Mouse (Mus musculus): ENCODE measurements around the gene Usp20.

Gene Usp20

DNA sequence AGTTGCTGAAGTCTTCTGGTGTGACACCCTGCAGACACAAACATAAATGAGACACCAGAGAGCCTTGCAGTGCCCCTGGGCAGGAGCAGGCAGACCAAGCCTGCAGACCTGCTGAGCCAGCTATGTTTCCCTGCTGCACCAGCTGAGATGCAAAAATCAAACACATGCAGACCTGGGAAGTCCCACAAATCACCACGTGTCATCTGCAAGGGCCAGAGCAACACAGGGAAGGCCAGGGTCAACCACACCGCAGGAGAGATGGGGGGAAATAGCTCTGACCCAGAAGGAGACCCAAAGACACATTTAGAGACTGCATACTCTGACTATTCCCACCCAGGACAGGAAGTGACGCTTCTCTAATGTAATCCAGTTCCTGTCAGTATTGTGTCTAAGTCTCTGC lies 58.4 kb downstream of the Usp20 start:
- no peak for DNase-seq (ENCODE audit: low spot score)

DNA sequence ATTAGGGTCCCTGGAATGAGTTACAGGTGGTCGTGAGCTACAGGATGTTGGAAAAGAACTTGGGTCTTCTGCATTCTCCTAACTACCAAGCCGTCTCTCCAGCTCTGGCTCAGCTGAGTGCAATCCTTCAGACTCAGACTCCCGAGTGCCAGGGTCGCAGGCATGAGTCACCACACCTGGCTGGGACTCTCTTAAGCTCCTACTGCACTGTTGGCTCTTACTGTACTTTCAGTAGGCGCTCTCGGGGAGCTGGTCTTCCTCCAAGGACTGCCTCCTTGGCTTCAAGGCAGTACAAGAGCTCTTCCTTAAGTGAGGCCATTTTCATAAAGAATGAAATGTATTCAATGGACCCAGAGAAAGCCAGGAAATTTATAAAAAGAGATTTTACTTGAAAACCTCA lies 59.3 kb downstream of the Usp20 start:
- DNase-seq (ENCODE audit: low spot score), result no peak

DNA sequence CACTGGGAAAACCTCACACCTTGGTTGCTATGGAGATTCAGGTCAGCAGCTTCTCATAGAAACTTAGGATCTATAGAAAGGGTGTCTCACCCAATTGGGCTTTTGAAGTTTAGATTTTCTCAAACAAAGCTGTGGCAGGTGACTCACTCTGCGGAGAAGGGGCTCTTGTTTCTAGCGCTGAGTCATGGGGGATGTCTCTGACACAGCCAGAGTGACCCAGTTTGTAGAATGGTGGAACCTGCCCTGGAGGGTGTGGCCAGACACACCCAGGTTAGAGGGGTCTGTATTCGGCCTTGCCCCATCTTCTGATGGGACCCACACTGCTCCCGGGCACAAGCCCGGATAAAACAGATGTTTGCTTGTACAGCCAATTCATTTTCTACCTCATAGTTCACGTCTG lies 60.8 kb downstream of the Usp20 start:
- no peak for DNase-seq (ENCODE audit: low spot score)

DNA sequence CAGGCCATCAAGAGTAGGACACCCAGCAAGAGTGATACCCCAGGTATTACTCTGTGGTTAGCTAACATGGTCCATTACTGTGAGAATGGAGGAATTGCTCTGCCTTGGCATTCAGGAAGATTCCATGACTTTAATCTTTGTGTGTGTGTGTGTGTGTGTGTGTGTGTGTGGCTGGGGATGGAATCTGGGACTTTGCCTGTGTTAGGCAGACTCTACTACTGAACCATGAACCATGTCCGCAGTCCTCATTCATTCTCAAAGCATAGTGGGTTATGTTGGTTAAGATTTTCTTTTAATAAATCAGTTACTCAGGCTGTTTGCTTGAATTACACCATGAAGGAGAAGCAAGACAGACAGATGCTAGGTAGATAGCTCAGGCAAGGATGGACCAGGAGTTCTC lies 61.8 kb downstream of the Usp20 start:
- DNase-seq (ENCODE audit: low spot score), result no peak

DNA sequence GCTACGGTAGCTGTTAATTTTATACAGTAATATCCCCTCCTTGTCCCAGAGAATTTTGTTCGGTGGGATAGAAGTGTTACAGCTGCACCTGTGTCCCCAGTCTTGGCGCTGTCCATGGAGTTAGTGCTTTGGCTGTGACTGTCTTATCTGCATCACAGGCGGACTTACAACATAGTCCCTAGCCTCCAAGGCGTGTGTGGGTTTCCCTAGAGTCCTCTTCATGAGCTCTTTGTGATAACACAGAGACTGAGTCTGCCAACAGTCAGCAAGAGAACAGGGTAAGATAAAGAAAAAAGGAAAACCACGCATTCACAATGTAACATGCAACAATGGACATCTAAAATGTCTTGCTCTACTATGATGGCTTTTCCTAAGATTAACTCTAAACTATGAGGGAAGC lies 66.0 kb downstream of the Usp20 start:
- DNase-seq (ENCODE audit: low spot score), result no peak

DNA sequence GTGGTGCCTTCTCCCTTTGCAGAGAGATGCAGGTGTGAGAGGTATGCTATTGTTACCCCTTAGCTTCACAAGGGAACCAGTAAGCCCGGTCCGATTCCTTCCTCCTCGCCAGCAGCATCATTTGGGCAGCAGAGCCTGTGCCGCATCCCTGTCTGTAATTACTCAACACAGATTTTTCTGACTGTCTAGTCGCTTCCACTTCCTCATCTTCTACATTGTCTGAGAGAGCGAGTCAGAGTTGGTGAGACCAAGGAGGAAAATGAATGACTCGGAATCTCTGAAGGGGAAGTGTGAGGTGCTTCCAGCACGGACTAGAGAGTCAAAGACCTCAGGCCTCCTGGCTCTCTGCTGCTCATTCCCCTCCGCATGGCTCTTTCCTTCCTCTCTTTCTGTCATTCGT lies 70.4 kb downstream of the Usp20 start:
- DNase-seq (ENCODE audit: low spot score), result no peak

DNA sequence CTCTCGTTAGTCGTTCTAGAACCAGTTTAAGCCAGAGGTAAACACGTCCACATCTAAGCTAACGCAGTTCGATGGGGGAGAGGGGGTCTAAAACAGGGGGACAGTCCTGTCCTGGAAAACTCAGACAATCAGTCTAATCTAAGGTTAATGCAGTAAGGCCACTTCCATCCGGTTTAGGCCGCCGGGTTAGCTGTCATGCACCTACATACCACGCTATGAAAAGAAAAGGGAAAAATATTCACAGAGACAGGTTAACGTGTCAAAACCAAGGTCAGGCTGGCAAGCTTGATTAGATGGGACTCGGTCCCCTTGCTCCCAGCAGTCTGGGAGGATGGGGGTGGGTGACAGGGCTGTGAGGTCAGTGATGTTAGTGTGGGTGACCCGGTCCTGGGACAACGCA lies 71.3 kb downstream of the Usp20 start:
- DNase-seq (ENCODE audit: low spot score), result no peak

DNA sequence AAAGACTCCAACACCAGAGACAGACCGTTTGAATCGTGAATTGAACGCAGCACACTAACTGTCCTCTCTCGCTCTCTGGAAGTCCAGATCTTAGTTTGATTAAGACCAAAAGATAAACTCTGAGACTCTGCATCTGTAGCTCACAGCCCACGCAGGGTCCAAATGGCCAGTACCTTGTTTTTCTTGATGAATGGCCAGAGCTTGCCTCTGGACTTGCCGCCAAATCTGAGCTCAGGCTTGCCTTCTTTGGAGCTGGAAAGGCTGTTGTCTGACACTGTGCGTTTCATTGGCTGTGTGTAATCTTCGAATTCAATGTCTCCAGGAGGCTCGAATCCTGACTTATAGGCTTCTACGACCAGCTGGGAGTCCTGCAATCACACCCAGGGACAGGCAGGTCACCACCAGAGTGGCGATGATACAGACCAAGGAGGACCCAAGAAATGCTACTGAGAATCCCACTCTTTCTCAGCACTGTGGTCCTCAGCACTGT lies 71.8 kb downstream of the Usp20 start:
- DNase-seq (ENCODE audit: low spot score), result no peak

DNA sequence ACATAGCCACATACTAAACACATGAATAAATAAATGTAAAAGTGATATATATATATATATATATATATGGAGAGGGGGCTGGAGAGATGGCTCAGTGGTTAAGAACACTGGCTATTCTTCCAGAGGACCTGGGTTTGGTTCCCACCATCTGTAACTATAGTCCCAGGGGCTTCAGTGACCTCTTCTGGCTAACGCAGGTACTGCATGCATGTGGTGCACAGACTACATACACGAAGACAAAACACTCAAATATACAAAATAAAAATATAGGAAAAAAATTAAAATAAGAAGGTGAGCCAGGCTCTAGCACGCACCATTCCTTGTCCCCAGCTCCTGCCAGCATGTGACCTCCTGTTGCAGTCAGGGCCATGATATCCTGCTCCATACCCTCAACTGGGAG lies 74.0 kb downstream of the Usp20 start:
- no peak for DNase-seq (ENCODE audit: low spot score)

DNA sequence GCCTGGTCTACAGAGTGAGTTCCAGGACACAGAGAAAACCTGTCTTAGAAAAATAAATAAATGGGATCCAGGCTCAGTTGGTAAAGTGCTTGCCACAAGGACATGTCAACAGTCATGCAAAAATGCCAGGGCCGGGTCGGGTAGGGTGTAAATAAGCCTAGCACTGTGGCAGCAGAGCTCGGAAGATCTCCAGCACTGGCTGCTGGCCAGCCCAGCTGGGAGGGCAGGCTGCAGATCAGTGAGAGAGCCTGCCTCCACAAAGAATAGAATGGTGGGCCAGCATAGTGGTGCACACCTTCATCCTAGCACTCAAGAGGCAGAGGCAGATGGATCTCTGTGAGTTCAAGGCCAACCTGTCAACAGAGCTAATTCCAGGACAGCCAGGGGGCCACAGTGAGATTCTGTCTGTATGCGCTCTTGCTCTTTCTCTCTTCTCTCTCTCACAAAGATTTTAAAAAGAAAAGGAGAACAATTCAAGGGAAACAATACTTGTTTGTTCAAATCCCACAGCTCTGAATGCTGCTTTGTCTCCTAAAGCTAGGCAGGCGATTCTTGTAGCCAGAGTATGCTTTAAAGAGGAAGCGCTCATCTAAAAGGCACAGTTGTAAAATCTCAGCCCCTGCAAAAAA lies 75.6 kb downstream of the Usp20 start:
- no peak for DNase-seq (ENCODE audit: low spot score)

DNA sequence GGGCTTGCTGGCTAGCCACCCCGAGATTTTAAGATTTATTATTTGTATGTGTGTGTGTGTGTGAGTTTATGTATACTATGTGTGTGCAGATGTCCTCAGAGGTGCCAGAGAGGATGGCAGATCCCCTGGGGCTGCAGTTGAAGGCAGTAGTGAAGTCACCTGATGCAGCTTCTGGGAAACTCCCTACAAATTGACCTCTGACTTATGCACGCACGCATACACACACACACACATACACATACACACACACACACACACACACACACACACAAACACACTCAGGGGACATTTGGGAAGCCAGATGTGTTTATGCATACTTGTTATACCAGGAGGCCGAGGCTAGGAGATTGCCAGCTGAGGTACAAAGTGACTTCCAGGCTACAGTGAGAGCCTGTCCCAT lies 76.4 kb downstream of the Usp20 start:
- no peak for DNase-seq (ENCODE audit: low spot score)

DNA sequence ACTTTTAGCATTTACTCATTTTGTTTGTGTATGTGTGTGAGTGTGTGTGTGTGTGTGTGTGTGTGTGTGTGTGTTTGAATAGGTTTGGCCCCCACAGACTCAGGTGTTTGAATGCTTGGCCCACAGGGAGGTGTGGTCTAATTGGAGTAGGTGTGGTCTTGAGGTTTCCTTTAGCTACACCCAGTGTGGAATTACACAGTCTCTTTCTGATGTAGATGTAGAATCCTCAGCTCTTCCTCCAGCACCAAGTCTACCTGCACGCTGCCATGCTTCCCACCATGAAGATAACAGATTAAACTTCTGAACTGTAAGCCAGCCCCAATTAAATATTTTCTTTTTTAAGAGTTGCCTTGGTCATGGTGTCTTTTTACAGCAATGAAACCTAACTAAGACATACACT lies 78.2 kb downstream of the Usp20 start:
- no peak for DNase-seq (ENCODE audit: low spot score)

DNA sequence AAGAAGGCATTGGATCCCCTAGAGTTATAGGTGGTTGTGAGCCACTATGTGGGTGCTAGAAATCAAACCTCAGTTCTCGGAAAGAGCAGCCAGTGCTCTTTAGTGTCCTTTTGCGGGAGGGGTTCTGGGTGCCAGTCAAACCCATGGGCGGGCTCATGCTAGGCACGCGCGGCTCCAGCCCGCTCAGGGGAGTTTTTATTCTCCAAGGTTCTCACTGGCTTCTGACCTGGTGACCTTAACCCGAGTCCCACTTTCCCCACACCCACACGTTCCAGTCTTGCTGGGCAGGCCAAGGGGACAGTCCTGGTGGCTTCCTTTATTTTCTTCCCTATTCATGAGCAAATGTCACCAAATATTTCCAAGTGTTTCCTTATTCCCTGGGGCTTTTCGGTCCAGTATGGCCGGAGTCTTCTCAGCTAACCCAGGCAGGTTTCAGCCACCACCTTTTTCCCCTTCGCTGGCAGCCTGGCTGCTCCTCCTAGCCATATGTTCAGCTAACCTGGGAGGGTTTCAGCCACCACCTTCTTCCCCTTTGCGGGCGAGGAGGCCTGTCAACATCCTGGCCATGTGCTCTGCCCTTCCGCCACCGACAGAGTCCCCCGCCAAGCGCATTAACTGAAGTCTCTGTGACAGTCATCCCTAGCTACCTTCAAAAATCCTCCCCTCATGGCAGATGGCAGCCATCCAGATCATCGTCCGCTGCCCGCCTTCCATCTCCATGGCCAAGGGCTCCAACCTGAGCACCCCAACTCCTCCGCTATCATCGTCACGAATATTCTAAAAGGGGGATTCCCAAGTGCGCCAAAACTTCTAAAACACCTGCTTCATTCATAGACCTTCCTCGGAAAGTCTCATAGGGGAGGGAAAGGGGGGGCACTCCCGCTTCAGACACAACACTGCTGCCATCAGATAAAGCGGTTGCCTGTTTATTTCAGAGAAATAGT lies 79.0 kb downstream of the Usp20 start:
- DNase-seq (ENCODE audit: low spot score), result no peak

DNA sequence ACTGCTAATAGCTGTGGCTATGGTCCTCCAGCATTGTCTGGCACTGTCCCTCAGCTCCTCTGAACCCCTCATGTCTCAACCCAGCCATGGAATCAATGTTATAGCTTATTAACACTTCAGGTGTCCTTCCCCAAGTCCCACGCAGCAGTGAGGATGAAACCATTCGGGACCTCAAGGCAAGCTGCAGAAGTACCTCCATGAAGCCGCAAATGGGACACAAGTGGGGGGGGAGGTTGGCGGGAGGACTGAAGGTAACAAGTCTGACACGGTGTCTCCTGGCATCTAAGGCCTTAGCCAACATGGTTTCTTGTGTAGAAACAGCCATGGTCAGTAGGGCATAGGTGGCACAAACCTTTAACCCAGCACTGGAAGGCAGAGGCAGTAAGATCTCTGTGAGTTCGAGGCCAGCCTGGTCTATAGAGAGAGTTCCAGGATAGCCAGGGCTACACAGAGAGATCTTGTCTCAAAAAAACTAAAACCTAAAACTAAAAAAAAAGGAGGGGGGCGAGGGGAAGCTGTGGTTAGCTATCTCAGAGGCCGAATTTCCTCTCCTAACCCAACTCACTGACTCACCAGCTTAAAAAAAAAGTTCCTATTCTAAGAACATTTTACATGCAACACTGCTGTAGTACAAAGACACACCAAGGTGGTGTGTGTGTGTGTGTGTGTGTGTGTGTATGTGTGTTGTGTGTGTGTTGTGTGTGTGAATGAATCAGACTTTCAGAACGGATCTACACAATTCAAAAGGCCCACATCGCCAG lies 80.0 kb downstream of the Usp20 start:
- DNase-seq (ENCODE audit: low spot score), result no peak

DNA sequence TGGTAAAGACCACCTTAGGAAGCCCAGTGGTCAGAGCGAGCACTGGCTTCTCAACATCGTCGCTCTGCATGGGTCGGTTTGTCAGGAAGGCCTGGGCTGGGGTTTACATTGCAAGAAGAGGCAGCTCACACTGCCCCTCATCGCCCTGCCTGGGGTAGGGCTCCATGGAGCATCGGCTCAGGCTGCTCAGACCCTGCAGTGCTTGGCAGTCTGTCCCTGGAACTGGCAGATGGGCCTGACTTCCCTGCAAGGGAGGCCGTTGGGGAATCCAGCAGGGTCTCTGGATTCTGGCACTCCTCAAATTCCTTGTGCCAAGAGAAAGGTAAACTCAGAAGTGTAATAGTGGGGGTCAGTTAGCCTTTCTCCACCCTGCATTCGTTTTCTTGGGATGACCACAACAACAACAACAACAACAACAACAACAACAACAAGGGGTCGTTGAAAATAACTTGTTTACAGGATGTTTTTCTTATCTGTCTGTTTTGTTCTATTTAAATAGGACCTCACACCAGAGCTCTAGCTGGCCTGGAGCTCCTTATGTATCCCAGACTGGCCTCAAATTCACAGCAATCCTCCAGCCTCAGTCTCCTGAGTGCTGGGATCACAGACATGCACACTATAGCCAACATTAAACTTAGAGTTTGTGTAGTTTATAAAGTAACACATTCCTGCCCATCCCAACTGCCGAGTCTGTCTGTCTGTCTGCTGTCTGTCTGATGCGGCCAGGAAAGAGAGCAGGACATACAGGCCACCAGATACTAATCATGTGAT lies 84.1 kb downstream of the Usp20 start:
- DNase-seq (ENCODE audit: low spot score), result no peak

DNA sequence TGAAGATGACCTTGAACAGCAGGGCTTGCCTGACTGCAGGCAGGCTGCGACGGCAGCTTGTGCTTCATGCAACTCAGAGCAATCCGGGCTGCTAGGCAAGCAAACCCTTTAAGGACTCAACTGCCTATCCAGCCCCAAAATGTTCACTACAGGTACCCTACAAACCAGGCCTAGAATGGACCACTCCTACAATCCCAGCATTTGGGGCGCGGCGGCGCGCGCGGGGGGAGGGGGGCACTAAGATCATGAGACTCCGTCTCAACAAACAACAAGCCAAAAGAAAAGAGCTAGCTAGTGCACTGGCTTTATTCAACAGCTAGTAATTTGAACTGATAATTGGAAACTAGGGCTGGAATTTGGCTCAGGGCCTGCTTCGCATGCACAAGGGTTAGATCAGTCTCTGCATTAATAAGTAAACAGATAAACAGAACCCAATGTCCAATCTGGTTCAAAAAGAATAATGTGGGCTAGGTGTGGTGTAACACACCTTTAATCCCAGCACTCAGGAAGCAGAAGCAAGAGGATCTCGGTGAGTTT lies 85.0 kb downstream of the Usp20 start:
- no peak for DNase-seq (ENCODE audit: low spot score)

DNA sequence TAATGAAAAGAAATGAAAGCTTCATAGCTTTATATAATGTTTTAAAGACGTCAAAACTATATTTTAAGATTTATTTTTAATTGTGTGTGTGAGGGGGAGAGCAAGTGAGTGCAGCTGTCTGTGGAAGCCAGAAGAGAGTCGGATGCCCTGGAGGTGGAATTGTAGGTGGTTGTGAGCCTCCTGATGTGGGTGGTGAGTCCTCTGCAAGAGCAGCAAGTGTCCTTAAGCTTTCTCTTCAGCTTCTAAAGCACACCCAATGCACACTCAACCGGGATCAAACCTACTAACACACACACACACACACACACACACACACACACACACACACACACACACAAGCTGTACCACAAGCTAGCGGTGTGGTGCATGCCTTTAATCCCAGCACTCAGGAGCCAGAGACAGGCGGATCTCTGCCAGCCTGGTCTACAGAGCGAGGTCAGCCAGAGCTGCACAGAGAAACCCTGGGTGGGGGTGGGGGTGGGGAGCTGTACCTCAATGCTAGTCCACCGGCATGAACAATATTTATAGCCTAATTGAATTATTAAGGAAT lies 85.7 kb downstream of the Usp20 start:
- DNase-seq (ENCODE audit: low spot score), result no peak

DNA sequence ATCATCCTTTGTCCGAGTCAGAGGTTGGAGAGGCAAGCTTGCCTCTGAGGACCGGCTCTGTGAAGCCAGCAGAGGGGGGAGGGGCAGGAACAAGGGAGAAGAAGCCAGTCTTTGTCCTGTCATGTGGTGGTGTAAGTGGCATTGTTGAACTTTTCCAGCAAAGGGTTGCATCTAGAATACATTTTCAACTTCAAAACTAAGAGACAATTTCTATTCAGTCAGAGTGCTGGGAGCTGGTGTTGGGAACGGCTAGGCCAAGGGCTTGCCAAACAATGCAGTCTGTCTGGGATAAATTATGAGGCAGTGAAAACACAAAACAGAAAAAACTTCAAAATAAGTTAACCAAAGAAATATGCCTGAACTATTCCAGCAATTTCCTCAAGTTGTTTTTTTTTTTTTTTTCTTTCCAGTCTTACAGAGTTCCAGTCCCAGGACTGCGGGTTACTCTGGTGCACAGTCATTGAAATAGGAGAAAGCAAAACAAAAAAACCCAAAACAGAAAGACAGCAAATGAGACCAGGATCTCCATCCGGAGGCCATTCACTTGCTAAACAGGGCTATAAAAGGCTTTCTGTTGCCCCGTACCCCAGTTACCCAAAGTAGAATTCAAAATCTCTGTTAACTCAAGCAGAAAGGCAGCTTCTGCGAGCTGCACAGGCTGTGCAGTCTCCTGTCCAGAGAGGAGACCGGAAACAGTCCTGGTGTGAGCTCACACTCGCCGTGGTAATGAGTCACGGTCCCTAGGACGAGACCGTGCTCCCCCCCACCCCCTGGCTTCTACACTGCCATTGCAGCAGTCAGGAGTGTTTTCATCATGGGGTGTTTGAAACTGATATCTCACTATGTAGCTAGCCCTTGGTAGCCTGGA lies 86.4 kb downstream of the Usp20 start:
- peak; percentile 19 for DNase-seq (ENCODE audit: low spot score)

DNA sequence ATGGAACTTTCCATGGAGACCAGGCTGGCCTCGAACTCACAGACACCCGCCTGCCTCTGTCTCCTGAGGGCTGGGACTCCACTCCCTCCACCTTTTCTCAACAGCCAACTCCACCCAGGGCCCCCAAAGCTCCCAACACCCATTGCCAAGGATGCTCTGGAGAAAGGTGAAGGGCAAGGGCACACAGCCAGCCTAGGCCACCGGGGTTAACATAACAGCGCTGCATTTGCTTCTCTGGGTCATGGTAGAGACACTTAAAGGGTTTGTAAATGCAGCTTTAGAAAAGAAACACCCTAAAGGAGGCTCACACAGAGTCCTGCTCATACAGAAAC lies 87.0 kb downstream of the Usp20 start:
- DNase-seq (ENCODE audit: low spot score), result no peak

DNA sequence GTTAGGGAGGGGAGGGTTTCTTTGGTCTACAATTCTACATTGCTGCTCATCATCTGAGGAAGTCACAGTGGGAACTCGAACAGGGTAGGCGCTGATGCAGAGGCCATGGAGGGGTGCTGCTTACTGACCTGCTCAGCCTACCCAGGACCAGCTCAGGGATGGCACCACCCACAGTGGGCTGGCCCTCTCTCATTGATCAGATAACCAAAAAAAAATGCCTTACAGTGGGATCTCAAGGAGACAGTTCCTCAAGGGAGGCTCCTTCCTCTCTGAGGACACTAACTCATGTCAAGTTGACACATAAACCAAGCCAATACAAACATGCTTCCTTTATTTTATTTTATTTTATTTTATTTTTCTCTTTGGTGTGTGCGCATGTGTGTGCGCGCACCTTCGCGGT lies 87.4 kb downstream of the Usp20 start:
- no peak for DNase-seq (ENCODE audit: low spot score)

All from MN1 (cell line).